Mouse (Mus musculus): ENCODE measurements around the gene Foxc2. TPM values are rescaled to one million over a fixed set of nuclear protein-coding genes. Genes with fewer than 3 reads are reported as not detected.
A peak's percentile ranks its signal among the peaks of the same experiment; 100 is the strongest.

Gene Foxc2
- total RNA-seq, 4 experiments from 2014 or later: 3.9 to 5.9 (median 5.1) TPM

DNA sequence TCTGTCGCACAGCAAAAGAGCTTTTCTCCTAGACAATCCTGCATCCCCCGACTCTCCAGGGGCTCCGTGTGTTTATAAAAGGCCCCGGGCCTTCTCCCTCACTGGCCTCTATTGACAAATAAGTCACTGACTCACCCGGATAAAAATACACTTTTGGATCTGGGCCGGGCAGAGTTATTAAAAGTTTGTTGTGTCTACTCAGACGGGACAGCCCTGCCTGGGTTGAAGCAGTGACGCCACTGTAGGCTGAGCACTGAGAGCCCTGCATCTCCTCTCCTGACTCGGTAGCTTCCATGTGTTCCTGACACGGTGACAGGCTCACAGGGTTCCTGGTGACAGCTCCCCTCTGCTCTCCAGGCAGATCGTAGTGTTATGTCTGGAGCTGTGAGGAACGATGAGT, 36.4 kb downstream of the Foxc2 start:
- no peak for DNase-seq

DNA sequence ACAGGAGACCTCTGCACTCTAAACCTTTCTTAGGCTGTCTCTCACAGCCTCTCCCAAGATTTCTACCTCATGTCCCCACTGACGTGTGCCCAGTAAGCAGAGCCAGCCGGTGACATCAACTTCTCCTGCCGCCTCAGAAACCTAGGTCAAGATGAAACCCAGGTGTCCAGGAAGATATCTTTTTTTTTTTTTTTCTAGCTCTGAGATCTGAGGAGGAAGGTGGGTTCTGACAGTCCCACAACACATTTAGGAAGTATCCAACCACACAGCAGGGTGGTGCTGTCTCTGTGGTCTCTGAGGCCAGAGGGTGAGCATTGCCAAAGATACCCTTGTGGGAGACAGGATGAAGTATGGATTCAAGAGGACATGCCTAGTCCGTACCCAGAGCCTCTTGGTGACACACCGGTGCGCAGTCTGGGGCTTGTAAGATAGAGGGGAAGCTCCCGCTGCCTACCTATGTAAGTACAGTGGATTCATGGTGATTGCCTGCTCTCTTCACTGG, 41.1 kb downstream of the Foxc2 start:
- no peak for DNase-seq

DNA sequence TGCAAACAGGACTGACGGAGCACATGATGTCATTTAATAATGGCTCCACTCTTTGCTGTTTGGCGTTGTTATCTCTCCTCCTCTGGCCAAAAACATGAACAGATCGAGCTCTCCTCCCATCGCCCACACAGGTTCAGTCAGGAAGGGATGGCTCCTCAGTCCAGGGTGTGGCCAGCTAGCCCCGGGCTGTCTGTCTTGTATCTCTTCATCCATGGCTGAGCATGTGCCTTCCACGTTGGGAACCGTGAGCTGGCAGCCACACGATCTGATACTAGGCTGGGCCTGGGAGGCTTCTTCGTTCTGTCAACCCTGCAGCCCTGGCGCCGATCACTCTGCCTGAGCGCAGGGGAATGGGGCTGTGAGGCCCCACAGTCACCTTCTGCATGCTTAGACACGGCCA, 42.8 kb downstream of the Foxc2 start:
- no peak for DNase-seq

DNA sequence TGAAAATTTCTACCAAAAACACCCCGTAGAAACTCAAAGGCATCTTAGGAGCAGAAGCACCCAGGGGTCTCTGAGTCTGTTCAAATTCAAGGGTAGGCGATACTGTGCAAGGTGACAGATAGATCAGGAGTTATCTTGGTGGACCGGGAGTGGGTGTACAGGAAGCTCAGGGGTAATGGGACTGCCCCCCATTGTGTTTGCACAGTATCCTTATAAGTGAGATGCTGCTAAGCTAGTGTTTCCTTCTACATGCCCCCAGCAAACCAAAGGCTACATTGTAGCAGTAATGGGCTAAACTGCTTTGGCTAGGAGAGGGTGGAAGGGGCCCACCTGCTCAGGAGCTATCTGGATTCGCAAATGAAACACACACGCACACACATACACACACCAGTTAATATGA, 45.5 kb downstream of the Foxc2 start:
- DNase-seq: no peak

DNA sequence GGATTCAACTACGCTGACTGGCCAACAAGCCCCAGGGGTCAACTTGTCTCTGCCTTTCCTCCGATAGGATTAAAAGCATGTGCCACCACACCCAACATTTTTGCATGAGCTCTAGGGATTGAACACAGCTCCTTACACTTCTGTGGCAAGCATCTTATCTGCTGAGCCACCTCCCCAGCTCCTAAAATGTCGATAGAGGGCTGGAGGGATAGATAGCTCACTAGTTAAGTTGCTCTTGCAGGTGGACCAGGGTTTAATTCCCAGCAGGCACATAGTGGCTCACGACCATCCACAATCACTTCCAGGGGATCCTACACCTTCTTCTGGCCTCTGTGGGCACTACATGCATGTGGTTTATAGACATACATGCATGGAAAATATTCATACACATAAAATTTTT, 46.4 kb downstream of the Foxc2 start:
- DNase-seq: no peak

DNA sequence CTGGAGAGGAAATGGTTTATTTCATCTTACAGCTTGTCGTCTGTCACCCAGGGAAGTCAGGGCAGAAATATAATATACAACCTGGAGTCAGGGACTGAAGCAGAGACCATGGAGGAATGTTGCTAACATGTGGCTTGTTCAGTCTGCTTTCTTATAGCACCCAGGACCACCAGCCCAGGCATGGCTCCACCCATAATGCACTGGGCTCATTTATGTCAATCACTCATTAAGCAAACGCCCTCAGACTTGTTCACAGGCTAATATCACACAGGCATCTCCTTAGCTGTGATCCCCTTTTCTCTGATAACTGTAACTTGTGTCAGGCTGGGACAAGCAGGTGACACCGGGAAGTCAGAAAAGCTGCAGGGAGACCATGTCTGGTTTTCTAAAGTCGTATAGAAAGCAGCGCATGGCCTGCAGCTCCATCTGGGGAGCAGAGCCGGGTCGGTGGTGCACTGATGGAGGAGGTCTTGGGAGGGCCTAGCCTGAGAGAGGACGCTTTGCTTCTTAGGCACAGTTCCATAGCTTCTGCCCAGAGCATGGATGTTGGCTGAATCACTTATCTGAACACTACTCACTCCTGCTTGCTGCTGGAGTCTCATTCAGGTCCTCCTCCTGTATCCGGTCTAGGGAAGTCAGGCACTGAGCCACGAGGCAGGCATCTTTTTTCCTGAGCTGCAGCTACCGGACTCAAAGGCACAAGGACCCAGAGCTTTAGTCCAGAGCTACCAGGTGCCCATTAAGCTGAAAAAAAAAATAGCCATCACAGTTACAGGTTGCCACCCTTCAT, 47.1 kb downstream of the Foxc2 start:
- no peak for DNase-seq

DNA sequence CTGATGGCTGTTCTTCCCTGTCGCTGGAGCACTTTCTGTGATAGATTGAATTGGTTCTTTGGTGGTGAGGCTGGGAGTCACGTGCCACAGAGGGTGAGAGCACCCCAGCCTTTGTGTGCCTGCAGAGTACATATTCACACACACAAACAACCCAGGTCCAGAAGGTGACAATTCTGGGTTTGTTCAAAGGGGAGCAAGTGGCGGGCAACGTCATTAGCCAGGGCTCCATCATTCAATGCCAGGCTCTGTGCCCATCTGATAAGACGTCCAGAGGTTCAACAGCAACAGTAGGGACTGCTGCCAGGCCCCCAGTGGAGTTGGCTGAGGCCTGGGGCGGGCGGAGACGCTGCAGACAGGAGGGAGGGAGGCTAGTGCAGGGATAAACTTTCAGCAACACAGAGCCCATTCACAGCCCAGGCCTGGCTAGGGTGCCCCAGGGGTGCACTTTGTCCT, 48.1 kb downstream of the Foxc2 start:
- DNase-seq: peak; percentile 60

DNA sequence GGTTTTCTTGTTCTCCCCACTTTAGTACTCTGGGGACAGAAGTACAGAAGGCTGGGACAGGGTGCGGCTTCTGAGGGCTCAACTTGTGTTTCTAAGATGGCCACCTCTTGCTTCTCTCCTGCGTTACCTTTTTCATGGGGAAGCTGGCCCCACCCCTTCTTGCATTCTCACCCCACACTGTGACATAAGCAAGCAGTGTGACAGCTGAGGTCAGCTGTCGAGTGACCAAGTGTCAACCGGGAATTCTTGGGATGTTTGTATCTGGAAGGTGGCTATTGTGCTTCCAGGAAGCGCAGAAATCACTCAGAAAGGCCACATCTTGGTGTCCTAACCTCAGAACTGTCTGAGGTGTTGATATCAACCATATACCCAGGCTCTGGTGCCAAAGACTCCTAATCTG, 52.1 kb downstream of the Foxc2 start:
- DNase-seq: no peak

Small RNAs within 50 kb of the gene (microRNA-seq; reads per million reads assigned to microRNA genes)
- 0 reads per million in 2 experiments for gene Gm27530

Other genes starting within 250 kb of the Foxc2 start
- gene Foxf1, start 31.8 kb upstream of the Foxc2 start, total RNA-seq (2022): under 1 TPM; 0.17 to 0.46 (median 0.29) TPM
- 10 to 100 TPM; 35.0 to 59.1 (median 47.1) TPM for gene Mthfsd, start 7.8 kb upstream of the Foxc2 start, total RNA-seq (2022)
- under 1 TPM; 0.24 to 0.78 (median 0.54) TPM for gene Foxl1, start 11.8 kb downstream of the Foxc2 start, total RNA-seq (2022)

Data from adrenal gland, adult 8-10 months (tissue).